20 mouse cellular contexts compared by ENCODE assay signal in genomic region chr4:89381077-89381476, GRCm38 (mm10).
DNase-seq lines count a peak whose midpoint lies in the region; TF ChIP-seq lines count a peak whose summit lies in the region.
"Had no signal": no experiment of that assay in that cellular context is flagged by ENCODE, and none has a peak within 500 bp of the region (broad histone marks: within the 10 kb centered on the region; RNA-seq: fewer than 3 reads in every experiment).

No protein-coding gene starts in this region.

- no peak for TF ChIP-seq POLR2A in CH12.LX (IDR thresholded peaks at IDR 0.05; ENCODE audit: low read depth, low read length)
- TF ChIP-seq POLR2A in bone marrow macrophage, adult 2 months (IDR thresholded peaks at IDR 0.05; ENCODE audit: borderline replicate concordance, low read depth, low read length), result no peak
- TF ChIP-seq POLR2A in embryonic fibroblast, embryonic 13.5 days (IDR thresholded peaks at IDR 0.05; ENCODE audit: low read depth, low read length), result no peak

- H3K9ac ChIP-seq in CH12.LX (ENCODE audit: insufficient read depth, low read depth), result peak overlapping the region; percentile 96

- peaks cover 10 to 35% of the 10 kb centered on the region in 2 experiments for H3K36me3 ChIP-seq in CH12.LX (replicated peaks in 1 of 2; ENCODE audit: control insufficient read depth in 1 of 2, insufficient read depth in 1 of 2, low read length in 1 of 2)
- H3K36me3 ChIP-seq: G1E had no signal

- H3K9me3 ChIP-seq in CH12.LX (replicated peaks; ENCODE audit: low read length), result no peaks in the 10 kb centered on the region

- dilution Hi-C loops in CH12.LX (cut with MboI; ENCODE audit: extremely low pct_ligation_motif_present, extremely low pct_unique_long_range_greater_than_20kb, low sequenced_read_pairs), result no loop called here

- no peaks in the 10 kb centered on the region for H3K27me3 ChIP-seq in CH12.LX (replicated peaks)
- H3K27me3 ChIP-seq: Patski had no signal

- DNase-seq in CH12.LX (ENCODE audit: extremely low read depth), result no peak
- DNase-seq in lung, adult 18-20 months, result no peak
- DNase-seq in left cerebral cortex, adult 8-10 months (ENCODE audit: low spot score in 2 of 2), result no peak
- no peak for DNase-seq in embryo, embryonic 10 days (ENCODE audit: low spot score)
- DNase-seq: adrenal gland, adult 2 months; adrenal gland, adult 8-10 months; adrenal gland, postnatal 10 days; adrenal gland, postnatal 14 days; adrenal gland, postnatal 25 days; adrenal gland, postnatal 36 days; B cell, adult 2 months; cerebellum, adult 11 months; cerebellum, adult 11-12 months; cerebellum, adult 18-20 months; cerebellum, adult 2 months; cerebellum, adult 8-10 months had no signal

- no peak for TF ChIP-seq RAD21 in CH12.LX (IDR thresholded peaks at IDR 0.05; ENCODE audit: low read depth, low read length)

- H3K27ac ChIP-seq in CH12.LX (ENCODE audit: insufficient read depth, low read depth), result peak overlapping the region; percentile 98
- H3K27ac ChIP-seq in bone marrow macrophage, adult 2 months (ENCODE audit: insufficient read depth, low read depth, low read length), result peak overlapping the region; percentile 9; the same call in 1 of the 2 replicates
- peak overlapping the region; percentile 67 for H3K27ac ChIP-seq in embryonic fibroblast, embryonic 13.5 days (ENCODE audit: insufficient read depth, low read length)

- TF ChIP-seq EP300 in CH12.LX (IDR thresholded peaks at IDR 0.05; ENCODE audit: low read length), result no peak

- in situ Hi-C loops in CH12.LX (cut with MboI; ENCODE audit: low pct_ligation_motif_present, low pct_unique_long_range_greater_than_20kb, low sequenced_read_pairs), result no loop called here

- peak overlapping the region; percentile 62 to 79 (median 75) for H3K4me3 ChIP-seq in CH12.LX (replicated peaks in 1 of 3; ENCODE audit: low read depth in 2 of 3, low read length in 2 of 3, poor library complexity in 1 of 3)
- H3K4me3 ChIP-seq in bone marrow macrophage, adult 2 months (ENCODE audit: insufficient read depth, low read length), result no peak overlapping the region
- no peak overlapping the region for H3K4me3 ChIP-seq in embryonic fibroblast, embryonic 13.5 days (ENCODE audit: insufficient read depth, low read length)

- H3K79me2 ChIP-seq in CH12.LX (replicated peaks; ENCODE audit: control insufficient read depth, extremely low read depth, insufficient read depth, poor library complexity, severe bottlenecking), result peaks cover 43% of the 10 kb centered on the region

- peak overlapping the region; percentile 67; the same call in 1 of the 2 replicates for H3K4me2 ChIP-seq in CH12.LX (ENCODE audit: insufficient read depth, low read depth, poor library complexity, severe bottlenecking)

- peaks cover 18 to 64% of the 10 kb centered on the region in 2 experiments for H3K4me1 ChIP-seq in CH12.LX (ENCODE audit: control insufficient read depth in 1 of 2, insufficient read depth in 2 of 2)
- peaks cover 18% of the 10 kb centered on the region for H3K4me1 ChIP-seq in bone marrow macrophage, adult 2 months (ENCODE audit: control insufficient read depth, insufficient read depth, low read length)
- peaks cover 6% of the 10 kb centered on the region; the same call in 1 of the 2 replicates for H3K4me1 ChIP-seq in embryonic fibroblast, embryonic 13.5 days (ENCODE audit: control insufficient read depth, insufficient read depth, low read length)

- TF ChIP-seq CTCF in CH12.LX (conservative IDR thresholded peaks at IDR 0.05 in 1 of 2, IDR thresholded peaks at IDR 0.05 in 1 of 2; ENCODE audit: low read depth in 2 of 2, low read length in 2 of 2), result no peak
- TF ChIP-seq CTCF in bone marrow macrophage, adult 2 months (IDR thresholded peaks at IDR 0.05; ENCODE audit: low read depth, low read length), result no peak
- TF ChIP-seq CTCF in embryonic fibroblast, embryonic 13.5 days (IDR thresholded peaks at IDR 0.05; ENCODE audit: borderline replicate concordance, insufficient read depth, low read length), result no peak

TF ChIP-seq in CH12.LX, 34 proteins besides CTCF, POLR2A, EP300 and RAD21:
- TF ChIP-seq MAX (IDR thresholded peaks at IDR 0.05; ENCODE audit: low read length) (0 out of 2 replicates have a peak, but pooled peaks have one; percentile 29), TBP (conservative IDR thresholded peaks at IDR 0.05; ENCODE audit: low read depth, low read length) (0 out of 2 replicates have a peak, but pooled peaks have one; percentile 58), SMC3 (IDR thresholded peaks at IDR 0.05; ENCODE audit: low read depth, low read length) (peak; percentile 4; the same call in 1 of the 2 replicates), NELFE (IDR thresholded peaks at IDR 0.05; ENCODE audit: low read depth, low read length) (peak; percentile 50; the same call in 1 of the 2 replicates), GABPA (IDR thresholded peaks at IDR 0.05; ENCODE audit: insufficient replicate concordance, low read depth, low read length) (no peak), CHD1 (IDR thresholded peaks at IDR 0.05; ENCODE audit: low read depth, low read length) (0 out of 2 replicates have a peak, but pooled peaks have one; percentile 82), SIN3A (IDR thresholded peaks at IDR 0.05; ENCODE audit: low read length) (peak; percentile 78), KAT2A (IDR thresholded peaks at IDR 0.05; ENCODE audit: insufficient replicate concordance, low read length) (no peak), CHD2 (IDR thresholded peaks at IDR 0.05; ENCODE audit: low read length) (no peak), MYC (IDR thresholded peaks at IDR 0.05; ENCODE audit: low read depth, low read length) (peak; percentile 50; the same call in 1 of the 2 replicates)
TF ChIP-seq in CH12.LX: peak in this region for 7.

Comparison
In these comparisons a context has a peak if more than half of its experiments do, and no peak if none do; other contexts are left out.
1. H3K27ac ChIP-seq: peak in every context shown above with its lines; median percentile 98 in CH12.LX; 67 in embryonic fibroblast, embryonic 13.5 days; 9 in bone marrow macrophage, adult 2 months.
2. H3K4me3 ChIP-seq: peak in CH12.LX (3 of 3); none in bone marrow macrophage, adult 2 months (single experiment) and embryonic fibroblast, embryonic 13.5 days (single experiment).